Mouse (Mus musculus) T-helper 1 cell (primary cell): Measurements from ENCODE around the gene Lrrc59.

Experiments
- in situ Hi-C: fragments of 300-600 bp; cut with MboI, MseI; formaldehyde crosslinking; loops from one replicate; pipeline ENCODE4 v1.15.1; 2025; ENCODE audit warnings: high pct_unique_total_duplicates

Gene Lrrc59

GRCm38 (mm10) chr11:94629199-94629883 is at the start of gene Lrrc59:
Gene Lrrc59, plus strand, starts transcription at chr11:94629767.
- in situ Hi-C loops, result no loop called here

- in situ Hi-C loops, result no loop called here
Observed at GRCm38 (mm10) chr11:94580111-94580740, 49.3 kb upstream of the Lrrc59 start.

DNA sequence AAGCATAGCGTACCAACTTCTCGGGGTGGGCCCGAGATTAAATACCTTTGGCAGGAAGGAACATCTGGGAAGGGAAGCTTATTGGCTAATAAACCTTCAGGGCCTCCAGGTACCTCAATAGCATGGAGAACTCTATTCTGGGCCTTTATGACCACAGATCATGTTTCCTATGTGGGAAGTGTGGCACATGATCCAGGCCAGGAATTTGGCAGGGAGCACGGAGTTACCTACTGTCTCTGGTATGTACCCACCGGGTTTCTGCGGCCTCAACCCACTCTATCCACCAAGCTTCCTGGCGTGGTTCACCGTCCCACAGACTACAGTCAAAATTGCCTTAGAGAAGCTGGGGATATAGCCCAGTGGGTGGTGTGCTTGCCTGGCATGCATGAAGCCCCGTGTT is 44.5 kb upstream of the Lrrc59 start:
- in situ Hi-C loops, result no loop called here

DNA sequence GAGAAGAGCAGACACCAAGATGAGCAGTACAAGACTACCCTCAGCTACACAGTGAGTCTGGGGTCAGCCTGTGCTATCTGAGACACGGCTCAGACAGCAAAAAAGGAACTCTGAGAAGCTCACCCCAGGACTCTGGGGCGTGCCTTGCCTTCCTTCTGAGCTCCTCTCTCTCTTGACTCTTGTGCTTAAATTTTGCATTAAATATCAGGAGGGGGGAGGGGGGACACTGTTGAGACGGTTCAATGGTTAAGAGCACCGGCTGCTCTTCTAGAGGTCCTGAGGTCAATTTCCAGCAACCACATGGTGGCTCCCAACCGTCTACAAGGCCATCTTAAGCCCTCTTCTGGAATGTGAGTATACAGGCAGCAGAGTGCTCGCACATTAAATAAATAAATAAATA is 42.1 kb upstream of the Lrrc59 start:
- in situ Hi-C loops, result no loop called here

DNA sequence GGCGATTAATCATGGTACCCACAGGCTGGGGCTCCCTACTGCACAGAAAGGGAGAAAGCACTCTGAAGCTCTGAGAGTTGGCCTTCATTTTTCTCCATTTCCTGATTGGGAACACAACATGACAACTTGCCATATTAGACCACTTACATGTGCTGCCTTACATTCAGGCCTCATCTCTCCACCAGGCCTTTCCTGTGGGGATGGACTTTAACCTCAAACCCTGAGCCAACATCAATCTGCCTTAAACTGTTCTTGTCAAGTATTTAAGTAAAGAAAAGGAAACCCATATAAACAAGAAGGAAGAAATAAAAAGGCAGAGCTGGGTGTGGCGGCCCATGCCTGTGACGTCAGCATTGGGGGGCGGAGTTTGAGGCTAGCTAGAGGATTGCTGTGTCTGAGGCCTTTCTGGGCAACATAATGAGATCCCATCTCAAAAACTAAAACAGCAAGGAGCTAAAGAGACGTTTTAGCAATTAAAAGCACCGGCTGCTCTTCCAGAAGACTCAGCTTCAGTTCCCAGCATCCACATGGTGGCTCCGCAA is 33.2 kb upstream of the Lrrc59 start:
- in situ Hi-C loops, result no loop called here

GRCm38 (mm10) chr11:94597319-94597718 is 32.2 kb upstream of the Lrrc59 start:
- in situ Hi-C loops, result no loop called here

GRCm38 (mm10) chr11:94598437-94599120 is 31.0 kb upstream of the Lrrc59 start:
- in situ Hi-C loops, result no loop called here

GRCm38 (mm10) chr11:94600447-94600846 is 29.1 kb upstream of the Lrrc59 start:
- in situ Hi-C loops, result no loop called here

DNA sequence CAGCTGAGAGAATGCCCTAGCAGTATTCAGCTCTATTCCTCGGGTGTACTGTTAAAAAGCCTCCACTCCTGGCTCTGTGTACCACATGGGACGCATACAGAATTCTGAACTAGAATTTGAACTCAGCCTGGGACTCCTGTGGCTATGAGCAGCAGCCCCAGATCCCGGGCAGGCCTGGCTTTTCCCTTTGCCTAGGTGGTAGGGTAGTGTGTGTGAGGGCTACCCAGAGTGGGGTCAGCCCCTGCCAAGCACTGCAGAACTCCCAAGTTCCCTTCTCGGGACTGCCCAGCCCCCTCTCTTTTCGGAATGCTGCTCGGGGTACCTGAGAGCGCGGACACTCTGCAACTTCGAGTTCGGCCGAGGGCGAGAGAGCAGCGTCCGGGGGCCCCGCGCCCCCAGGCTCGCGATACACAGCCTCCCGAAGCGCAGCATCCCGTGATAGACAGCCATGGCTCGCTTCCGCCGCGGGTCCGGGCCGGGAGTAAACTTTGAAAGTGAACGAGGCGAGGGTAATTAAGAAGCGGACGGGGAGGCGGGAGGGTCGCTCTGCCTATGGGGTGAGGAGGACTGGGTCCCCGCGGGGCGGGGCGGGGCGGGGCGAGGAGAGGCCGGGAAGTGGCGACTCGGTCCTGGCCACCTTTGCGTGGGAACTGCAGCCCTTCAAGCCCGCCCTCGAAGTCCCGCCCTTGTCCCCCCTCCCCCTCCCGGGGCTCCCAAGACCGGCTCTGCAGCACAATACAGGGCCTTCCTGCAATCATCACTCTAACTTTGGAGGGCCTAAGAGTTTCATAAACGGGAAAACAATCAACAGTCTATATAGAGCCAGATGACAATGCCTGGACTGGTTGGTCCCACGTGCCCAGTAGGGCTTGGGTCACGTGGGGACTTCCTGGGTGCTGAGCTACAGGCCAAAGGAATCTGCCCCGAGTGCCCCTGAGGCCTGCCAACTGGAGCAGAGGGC is 28.0 kb upstream of the Lrrc59 start, which contains the start of gene Acsf2:
Gene Acsf2, minus strand, starts transcription at position 551 of the 961 bp plus-strand sequence.
- in situ Hi-C loops, result no loop called here

- in situ Hi-C loops, result no loop called here
Observed at GRCm38 (mm10) chr11:94602356-94602955, 27.1 kb upstream of the Lrrc59 start.

DNA sequence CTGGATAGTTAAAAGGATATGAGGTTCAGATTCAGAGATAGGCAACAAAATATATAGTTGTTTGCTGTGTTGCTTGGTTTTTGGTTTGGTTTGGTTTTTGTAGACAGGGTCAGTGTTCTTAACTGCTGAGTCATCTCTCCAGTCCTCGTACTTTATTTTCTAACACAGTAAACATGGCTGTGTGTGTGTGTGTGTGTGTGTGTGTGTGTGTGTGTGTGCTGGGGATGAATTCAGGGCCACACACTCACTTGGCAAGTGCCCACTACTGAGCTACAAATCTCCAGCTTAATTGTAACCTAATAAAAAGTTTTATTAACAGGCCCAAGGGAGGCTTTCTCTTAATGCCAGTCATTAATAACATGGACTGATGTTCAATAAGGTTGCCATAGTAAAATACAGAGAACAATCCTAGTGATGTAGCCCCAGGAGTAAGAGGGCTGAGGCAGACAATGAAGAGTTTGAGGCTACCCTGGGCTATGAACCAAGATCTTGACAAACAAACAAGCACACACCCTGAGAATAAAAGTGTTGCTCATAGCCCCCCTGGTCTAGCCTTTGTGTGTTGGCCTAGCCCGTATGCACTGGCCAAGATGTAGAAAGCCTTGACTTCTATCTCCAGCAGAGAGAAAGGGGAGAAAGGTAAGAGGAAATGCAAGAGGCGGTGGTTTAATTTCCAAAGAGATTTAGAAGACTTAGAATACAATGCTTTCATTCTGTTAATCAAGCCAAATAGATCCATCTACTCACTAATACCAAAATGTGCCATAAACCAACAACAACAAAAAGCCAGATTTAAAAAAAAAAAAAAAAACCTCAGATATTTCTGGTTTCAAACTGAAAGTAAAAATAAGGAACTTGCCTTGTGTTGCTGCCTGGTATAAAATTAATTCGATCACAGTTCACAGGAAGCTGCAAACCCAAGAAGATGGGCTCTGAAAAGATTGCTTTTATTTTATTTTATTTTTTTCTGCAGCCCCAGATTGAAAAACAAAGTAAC is 18.5 kb upstream of the Lrrc59 start:
- in situ Hi-C loops, result no loop called here

- in situ Hi-C loops, result no loop called here
Observed at GRCm38 (mm10) chr11:94614603-94615002, 15.0 kb upstream of the Lrrc59 start.

GRCm38 (mm10) chr11:94615494-94615893 is 14.1 kb upstream of the Lrrc59 start:
- in situ Hi-C loops, result no loop called here

- in situ Hi-C loops, result no loop called here
Observed at GRCm38 (mm10) chr11:94617646-94618045, 11.9 kb upstream of the Lrrc59 start.

DNA sequence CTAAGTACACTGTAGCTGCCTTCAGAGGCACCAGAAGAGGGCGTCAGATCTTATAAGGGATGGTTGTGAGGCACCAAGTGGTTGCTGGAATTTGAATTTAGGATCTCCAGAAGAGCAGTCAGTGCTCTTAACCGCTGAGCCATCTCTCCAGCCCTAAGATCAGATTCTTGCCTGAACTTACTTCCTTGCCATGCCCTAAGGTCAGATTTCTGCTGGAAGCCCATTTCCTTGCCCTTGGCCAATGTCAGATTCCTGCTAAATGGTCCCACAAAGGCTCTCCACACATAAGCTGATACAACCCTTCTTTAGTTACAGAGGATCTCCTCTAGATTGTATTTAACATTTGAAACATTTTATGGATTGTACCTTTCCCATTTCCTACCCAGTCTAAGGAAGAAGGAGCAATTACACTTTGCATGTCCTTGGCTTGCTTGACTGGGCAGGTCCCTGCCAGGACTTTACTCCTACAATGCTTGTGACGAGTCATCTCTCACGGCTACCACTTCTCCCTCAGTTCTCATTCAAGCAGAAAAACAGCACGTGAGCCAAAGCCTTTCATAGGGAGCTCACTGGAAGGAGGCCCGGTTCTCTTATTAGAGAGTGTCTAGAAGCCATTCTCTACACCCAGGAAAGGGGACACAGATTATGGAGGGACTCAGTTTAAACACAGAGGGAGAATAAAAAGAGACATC is 8.7 kb upstream of the Lrrc59 start:
- in situ Hi-C loops, result no loop called here

GRCm38 (mm10) chr11:94621458-94621852 is 8.1 kb upstream of the Lrrc59 start:
- in situ Hi-C loops, result no loop called here

DNA sequence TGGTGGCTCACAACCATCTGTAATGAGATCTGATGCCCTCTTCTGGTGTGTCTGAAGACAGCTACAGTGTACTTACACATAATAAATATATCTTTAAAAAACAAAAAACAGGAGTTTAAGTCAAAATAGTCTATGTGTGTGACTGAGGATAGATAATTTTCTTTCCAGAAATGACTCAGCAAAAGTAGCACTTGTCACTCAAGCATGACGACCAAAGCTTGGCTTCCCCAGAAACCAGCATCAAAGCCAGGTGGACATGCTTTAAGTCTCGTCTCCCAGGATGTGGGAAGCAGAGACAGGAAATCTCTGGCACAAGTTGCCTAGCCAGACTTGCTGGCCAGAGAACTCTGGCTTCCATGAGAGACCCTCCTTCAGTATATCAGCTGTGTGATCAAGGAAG is 7.4 kb upstream of the Lrrc59 start:
- in situ Hi-C loops, result no loop called here

- in situ Hi-C loops, result no loop called here
Observed at GRCm38 (mm10) chr11:94629884-94630198, 274 bp downstream of the Lrrc59 start.
